Mouse (Mus musculus) thymus, adult 2 months (tissue): ENCODE data around the gene Slc9a1.

ENCODE experiments used
- CTCF ChIP-seq: fragments of 200-500 bp; IDR thresholded peaks from 2 replicates; pipeline ENCODE4 v1.5.1; 2012; ENCODE audit warnings: mild to moderate bottlenecking, control low read depth, low read length, moderate library complexity, borderline replicate concordance; ENCODE audit not compliant: control insufficient read depth, poor library complexity, insufficient read depth; ENCODE audit errors: extremely low read depth
- POLR2A ChIP-seq: fragments of 200-500 bp; IDR thresholded peaks from 2 replicates; pipeline ENCODE4 v1.6.1; 2012; ENCODE audit warnings: mild to moderate bottlenecking, low read length, control low read depth, moderate library complexity; ENCODE audit not compliant: control insufficient read depth, poor library complexity, insufficient read depth; ENCODE audit errors: extremely low read depth

DNA sequence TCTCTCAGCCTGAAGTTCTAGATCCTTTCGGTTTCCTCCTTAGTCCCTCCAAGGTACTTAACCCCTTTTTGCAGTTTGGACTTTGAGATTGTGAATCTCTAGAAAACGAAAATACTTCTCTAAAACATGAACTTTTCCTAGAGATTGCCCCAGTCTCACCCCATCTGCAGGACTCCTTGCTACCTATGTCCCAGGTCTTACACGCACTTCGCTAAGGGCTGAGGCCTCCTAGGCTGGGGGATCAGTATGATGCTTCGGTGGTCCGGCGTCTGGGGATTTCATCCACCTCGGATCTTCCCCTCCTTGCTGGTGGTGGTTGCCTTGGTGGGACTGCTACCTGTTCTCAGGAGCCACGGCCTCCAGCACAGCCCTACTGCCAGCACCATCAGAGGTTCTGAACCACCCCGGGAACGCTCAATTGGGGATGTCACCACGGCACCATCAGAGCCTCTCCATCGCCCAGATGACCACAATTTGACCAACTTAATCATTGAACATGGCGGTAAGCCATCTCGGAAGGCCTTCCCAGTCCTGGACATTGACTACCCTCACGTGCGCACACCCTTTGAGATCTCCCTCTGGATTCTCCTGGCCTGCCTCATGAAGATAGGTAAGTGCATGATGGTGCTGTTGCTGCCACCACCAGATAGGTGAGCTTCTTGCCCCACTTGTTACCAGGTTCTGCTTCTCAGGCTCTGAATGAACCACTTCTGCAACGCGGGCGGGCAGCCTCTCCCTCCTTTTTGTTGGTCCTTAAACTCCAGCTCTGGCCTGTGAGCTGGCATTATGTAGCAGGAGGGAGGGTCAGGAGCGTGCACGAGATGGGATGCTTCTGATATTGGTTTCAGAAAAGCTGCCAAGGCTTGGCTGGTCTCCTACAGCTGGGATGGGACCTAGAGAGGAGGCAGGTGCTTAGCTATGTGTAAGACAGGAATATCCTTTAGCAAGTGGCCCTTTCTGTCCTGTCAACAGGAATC is 1.1 kb downstream of the Slc9a1 start:
- no peak for TF ChIP-seq CTCF
- TF ChIP-seq POLR2A: no peak
